Mouse (Mus musculus): ENCODE measurements around the gene Adora2b.

DNA sequence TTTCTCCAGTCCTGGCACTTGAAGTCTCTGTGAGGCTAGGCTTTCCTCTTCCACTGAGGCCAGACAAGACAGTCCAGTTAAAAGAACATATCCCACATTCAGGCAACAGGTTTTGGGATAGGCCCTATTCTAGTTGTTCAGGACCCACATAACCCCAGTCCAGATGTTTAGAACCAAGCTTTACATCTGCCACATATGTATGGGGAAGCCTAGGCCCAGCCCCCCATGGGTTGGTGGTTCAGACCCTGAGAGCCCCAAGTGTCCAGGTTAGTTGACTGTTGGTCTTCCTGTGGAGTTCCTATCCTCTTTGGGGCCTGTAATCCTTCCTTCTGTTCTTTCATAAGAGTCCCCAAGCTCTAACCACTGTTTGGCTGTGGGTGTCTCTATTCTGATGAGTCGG is 38.9 kb downstream of the Adora2b start:
- TF ChIP-seq POLR2A (IDR thresholded peaks at IDR 0.05; ENCODE audit: extremely low read depth, insufficient read depth, low read length) (no peak), CTCF (IDR thresholded peaks at IDR 0.05; ENCODE audit: extremely low read depth, insufficient read depth, low read length) (no peak)

Measured in cortical plate, adult 2 months (tissue).